Mouse (Mus musculus): ENCODE data around the gene Btnl1. TPM values are rescaled to one million over a fixed set of nuclear protein-coding genes. Genes with fewer than 3 reads are reported as not detected.
A peak's percentile ranks its signal among the peaks of the same experiment; 100 is the strongest.

Gene Btnl1
- total RNA-seq, 2 experiments from 2014 or later, result not detected

DNA sequence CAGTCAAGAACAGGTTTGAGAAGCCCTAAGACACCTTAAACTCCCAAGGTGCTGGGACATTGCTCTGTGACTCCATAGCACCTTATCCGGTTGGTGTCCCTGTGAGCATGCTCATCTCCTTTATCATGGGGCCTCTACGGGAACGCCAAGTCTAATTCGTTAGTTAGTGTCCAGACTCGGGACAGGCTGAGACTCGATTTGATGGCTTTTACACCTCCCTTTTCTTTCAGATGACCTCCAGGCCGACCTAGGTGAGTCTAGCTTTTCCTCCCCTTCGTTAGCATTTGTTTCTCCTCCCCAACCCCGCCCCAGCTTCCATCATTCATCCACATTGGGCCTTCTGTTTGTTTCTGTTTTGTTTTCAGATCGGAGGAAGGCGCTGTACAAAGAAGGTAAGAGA, 4.9 kb downstream of the Btnl1 start:
- intact Hi-C loops (cut with DNase I), result no loop called here
- DNase-seq, result no peak

- intact Hi-C loops (cut with DNase I), result no loop called here
- no peak for DNase-seq
Measured at GRCm38 (mm10) chr17:34383212-34383611, 6.3 kb downstream of the Btnl1 start.

GRCm38 (mm10) chr17:34384699-34385098, 7.8 kb downstream of the Btnl1 start:
- no peak for DNase-seq

GRCm38 (mm10) chr17:34386656-34387055, 9.7 kb downstream of the Btnl1 start:
- DNase-seq, result no peak
- intact Hi-C loops (cut with DNase I), result no loop called here

More at GRCm38 (mm10) chr17:34384699-34385098, 7.8 kb downstream of the Btnl1 start:
- intact Hi-C loops (cut with DNase I), result no loop called here

DNA sequence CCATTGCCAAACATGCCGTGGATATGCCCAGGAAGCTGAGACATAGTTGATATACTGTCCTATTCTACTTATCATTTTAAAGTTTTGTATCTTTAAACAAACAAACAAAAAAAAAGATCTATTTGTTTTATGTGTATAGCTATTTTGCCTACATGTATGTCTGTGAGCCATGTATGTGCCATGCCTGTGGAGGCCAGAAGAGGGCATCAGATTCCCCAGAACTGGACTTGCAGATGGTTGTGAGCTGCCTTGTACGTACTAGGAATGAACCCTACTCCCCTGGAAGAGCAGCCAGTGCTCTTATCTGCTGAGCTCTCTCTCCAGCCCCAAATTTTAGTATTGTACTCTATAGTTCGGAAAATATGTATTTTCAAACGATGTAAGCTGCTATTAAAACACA, 11.6 kb downstream of the Btnl1 start:
- peak; percentile 51 for DNase-seq
- intact Hi-C loops (cut with DNase I), result no loop called here

- intact Hi-C loops (cut with DNase I), result no loop called here
- DNase-seq, result no peak
Measured at GRCm38 (mm10) chr17:34391507-34391906, 14.6 kb downstream of the Btnl1 start.

- peak; percentile 18 for DNase-seq
- intact Hi-C loops (cut with DNase I), result no loop called here
Measured at GRCm38 (mm10) chr17:34392321-34392720, 15.4 kb downstream of the Btnl1 start.

GRCm38 (mm10) chr17:34397357-34397756, 20.4 kb downstream of the Btnl1 start:
- DNase-seq, result no peak
- intact Hi-C loops (cut with DNase I), result no loop called here

- intact Hi-C loops (cut with DNase I), result no loop called here
Measured at GRCm38 (mm10) chr17:34398058-34398710, 21.3 kb downstream of the Btnl1 start.

GRCm38 (mm10) chr17:34398711-34399393, 21.9 kb downstream of the Btnl1 start, which contains the start of gene BC051142:
Gene BC051142, plus strand, starts transcription at chr17:34398820.
- intact Hi-C loops (cut with DNase I), result no loop called here
- DNase-seq, result peak; percentile 84

More at GRCm38 (mm10) chr17:34398058-34398710, 21.3 kb downstream of the Btnl1 start:
- peak; percentile 32 for DNase-seq

DNA sequence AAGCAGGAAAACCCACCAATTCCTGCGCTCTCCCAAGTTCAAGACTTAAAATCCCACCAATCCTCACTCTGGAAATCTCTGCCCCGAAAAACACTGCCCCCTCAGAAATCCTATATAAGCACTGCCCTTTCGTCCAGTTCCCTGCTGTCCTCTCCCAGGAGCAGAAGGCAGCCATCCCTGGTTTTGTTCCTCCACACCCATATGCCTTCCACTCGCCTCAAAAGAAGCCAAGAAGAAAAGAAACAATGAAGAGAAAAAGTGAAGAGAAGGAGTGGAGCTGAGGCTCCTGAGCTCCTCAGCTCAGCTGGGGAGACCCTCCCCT, 22.4 kb downstream of the Btnl1 start:
- no peak for DNase-seq
- intact Hi-C loops (cut with DNase I), result no loop called here

- intact Hi-C loops (cut with DNase I), result no loop called here
Measured at GRCm38 (mm10) chr17:34411117-34411516, 34.2 kb downstream of the Btnl1 start.

GRCm38 (mm10) chr17:34420014-34420413, 43.1 kb downstream of the Btnl1 start:
- intact Hi-C loops (cut with DNase I), result no loop called here
- no peak for DNase-seq

More at GRCm38 (mm10) chr17:34411117-34411516, 34.2 kb downstream of the Btnl1 start:
- peak; percentile 70 for DNase-seq

- intact Hi-C loops (cut with DNase I), result no loop called here
- DNase-seq, result no peak
Measured at GRCm38 (mm10) chr17:34427597-34427996, 50.7 kb downstream of the Btnl1 start.

Other genes starting within 250 kb of the Btnl1 start
- under 1 TPM; 0.34 to 0.40 TPM for gene H2-DMb2, start 233.8 kb upstream of the Btnl1 start, total RNA-seq (2021)
- gene H2-DMb1, start 224.1 kb upstream of the Btnl1 start, total RNA-seq (2021), result under 1 TPM; 0.46 to 0.97 TPM
- gene Tap1, start 189.6 kb upstream of the Btnl1 start, total RNA-seq (2021), result 1 to 10 TPM; 2.2 to 3.6 TPM
- gene Psmb9, start 189.4 kb upstream of the Btnl1 start, total RNA-seq (2021), result 1 to 10 TPM in 1 of 2 experiments, under 1 TPM in 1; 0.77 to 1.1 TPM
- gene Psmb8, start 179.4 kb upstream of the Btnl1 start, total RNA-seq (2021), result 1 to 10 TPM; 1.3 to 1.9 TPM
- gene Tap2, start 173.6 kb upstream of the Btnl1 start, total RNA-seq (2021), result 1 to 10 TPM; 3.1 to 3.5 TPM
- not detected for gene H2-Ob, start 138.2 kb upstream of the Btnl1 start, total RNA-seq (2021)
- gene H2-Ab1, start 119.4 kb upstream of the Btnl1 start, total RNA-seq (2021), result 1 to 10 TPM in 1 of 2 experiments, under 1 TPM in 1; 0.80 to 1.2 TPM
- gene H2-Aa, start 89.3 kb upstream of the Btnl1 start, total RNA-seq (2021), result 1 to 10 TPM in 1 of 2 experiments, under 1 TPM in 1; 0.68 to 1.2 TPM
- 1 to 10 TPM in 1 of 2 experiments, under 1 TPM in 1; 0.48 to 2.3 TPM for gene H2-Eb1, start 71.3 kb upstream of the Btnl1 start, total RNA-seq (2021)
- gene H2-Eb2, start 51.5 kb upstream of the Btnl1 start, total RNA-seq (2021), result not detected
- gene Btnl2, start 22.3 kb upstream of the Btnl1 start, total RNA-seq (2021), result under 1 TPM; 0.36 to 0.38 TPM
- 10 to 100 TPM in 1 of 2 experiments, 1 to 10 TPM in 1; 8.2 to 11.1 TPM for gene BC051142, start 21.7 kb downstream of the Btnl1 start, total RNA-seq (2021)
- not detected for gene Btnl4, start 100.2 kb downstream of the Btnl1 start, total RNA-seq (2021)
- gene Btnl6, start 140.2 kb downstream of the Btnl1 start, total RNA-seq (2021), result not detected
- 1 to 10 TPM; 9.8 TPM for gene Notch4, start 187.1 kb downstream of the Btnl1 start, total RNA-seq (2021)
- gene Gpsm3, start 212.7 kb downstream of the Btnl1 start, total RNA-seq (2021), result 1 to 10 TPM; 1.6 to 2.8 TPM
- gene Pbx2, start 214.1 kb downstream of the Btnl1 start, total RNA-seq (2021), result 10 to 100 TPM; 36.2 to 39.3 TPM
- gene Ager, start 220.7 kb downstream of the Btnl1 start, total RNA-seq (2021), result 1 to 10 TPM; 1.8 TPM
- gene Rnf5, start 226.6 kb downstream of the Btnl1 start, total RNA-seq (2021), result 100 to 1,000 TPM; 106 to 109 TPM
- 100 to 1,000 TPM; 145 to 154 TPM for gene Agpat1, start 227.1 kb downstream of the Btnl1 start, total RNA-seq (2021)
- gene Egfl8, start 238.8 kb downstream of the Btnl1 start, total RNA-seq (2021), result 1 to 10 TPM; 4.9 to 5.9 TPM